Mouse (Mus musculus) urinary bladder, postnatal 14 days (tissue): ENCODE measurements at regions not wholly inside any gene's neighbourhood (a gene's known extent, or its start where the extent isn't known, plus 50 kb on each side); places are given as distances from the start of the nearest gene placed in this dataset.

Source experiments
- DNase-seq: peaks from one replicate; pipeline ENCODE4 v3.0.0; 2021; ENCODE audit warnings: low spot score

- peak; percentile 7 for DNase-seq
Measured at GRCm38 (mm10) chr4:73111311-73111710, 258.9 kb upstream of the Aldoart1 start.
